Mouse (Mus musculus) hindbrain, embryonic 14.5 days (tissue): Measurements from ENCODE around the gene Lrch4. TPM values are rescaled to one million over a fixed set of nuclear protein-coding genes. Genes with fewer than 3 reads are reported as not detected.

Experiments
- ATAC-seq: fragments of 200-750 bp; cut with Nextera tagmentation; 2 replicates; pipeline ENCODE4 v1.8.0; 2017; ENCODE audit warnings: moderate number of reproducible peaks, mild to moderate bottlenecking, moderate TSS enrichment, moderate library complexity; ENCODE audit not compliant: low FRiP score
- DNase-seq: peaks from one replicate; pipeline ENCODE4 v3.0.0-alpha.2; 2015; ENCODE audit warnings: low spot score
- H3K27ac ChIP-seq: fragments of 300-500 bp; sonication (generic); 2 replicates; pipeline ENCODE4 v1.5.1; 2014; ENCODE audit warnings: mild to moderate bottlenecking, moderate library complexity
- H3K27me3 ChIP-seq: fragments of 300-500 bp; sonication (generic); 2 replicates; pipeline ENCODE4 v1.6.1; 2014; ENCODE audit warnings: mild to moderate bottlenecking, low read length, mixed read lengths; ENCODE audit not compliant: control insufficient read depth, insufficient read depth
- H3K36me3 ChIP-seq: fragments of 300-500 bp; sonication (generic); replicated peaks from 2 replicates; pipeline ENCODE4 v1.6.1; 2014; ENCODE audit not compliant: control insufficient read depth, insufficient read depth
- H3K4me1 ChIP-seq: fragments of 300-500 bp; sonication (generic); replicated peaks from 2 replicates; pipeline ENCODE4 v1.6.1; 2014; ENCODE audit warnings: antibody characterized with exemption, low read length, mixed read lengths; ENCODE audit not compliant: control insufficient read depth, insufficient read depth
- H3K4me2 ChIP-seq: fragments of 300-500 bp; sonication (generic); replicated peaks from 2 replicates; pipeline ENCODE4 v1.6.1; 2014; ENCODE audit warnings: mild to moderate bottlenecking, moderate library complexity
- H3K4me3 ChIP-seq: fragments of 300-500 bp; sonication (generic); replicated peaks from 2 replicates; pipeline ENCODE4 v1.5.1; 2014; ENCODE audit warnings: mild to moderate bottlenecking, low read length
- H3K9ac ChIP-seq: fragments of 300-500 bp; sonication (generic); 2 replicates; pipeline ENCODE4 v1.6.1; 2014
- H3K9me3 ChIP-seq: fragments of 300-500 bp; sonication (generic); 2 replicates; pipeline ENCODE4 v1.6.1; 2016; ENCODE audit warnings: low read length; ENCODE audit not compliant: control insufficient read depth
- WGBS: fragments of 180-500 bp; shearing (Covaris S2); extraction: QIAGEN DNeasy Blood & Tissue Kit; methylation state at CpG from one replicate; pipeline ENCODE4 v1.1.7; 2014; 5-methylcytosine and 5-hydroxymethylcytosine counted together
- polyA plus RNA-seq: library from polyadenylated mRNA; unstranded; fragments of >200 nt; fragmentation: Nextera tagmentation; extraction: Ambion mirVana; gene quantifications from 2 replicates; pipeline ENCODE4 v1.2.1, GENCODE M21; 2014

The Lrch4 gene
- polyA plus RNA-seq, 1 experiment from 2014 or later: 23.4 TPM

DNA sequence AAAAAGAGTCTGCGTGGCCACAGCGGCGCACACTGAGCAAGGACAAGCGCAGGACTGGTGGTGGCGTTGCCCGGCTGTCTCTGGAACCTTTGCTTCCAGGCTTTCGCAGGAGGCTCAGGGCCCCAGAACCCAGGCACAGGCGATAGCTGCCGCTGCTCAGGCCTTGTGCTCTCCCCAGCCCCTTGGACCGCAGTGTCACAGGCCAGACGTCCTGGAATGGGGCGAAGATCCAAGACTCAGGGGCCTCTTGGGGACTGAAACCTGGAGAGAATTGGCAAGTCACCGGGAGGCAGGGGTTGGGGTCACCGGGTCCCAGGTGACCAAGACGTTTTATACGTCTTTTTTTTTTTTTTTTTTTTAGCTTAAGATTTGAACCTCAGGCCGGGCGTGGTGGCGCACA, 15.6 kb downstream of the Lrch4 start:
- DNase-seq: no peak
- 37% methylated on average over 19 of the region's 19 CpGs for WGBS

DNA sequence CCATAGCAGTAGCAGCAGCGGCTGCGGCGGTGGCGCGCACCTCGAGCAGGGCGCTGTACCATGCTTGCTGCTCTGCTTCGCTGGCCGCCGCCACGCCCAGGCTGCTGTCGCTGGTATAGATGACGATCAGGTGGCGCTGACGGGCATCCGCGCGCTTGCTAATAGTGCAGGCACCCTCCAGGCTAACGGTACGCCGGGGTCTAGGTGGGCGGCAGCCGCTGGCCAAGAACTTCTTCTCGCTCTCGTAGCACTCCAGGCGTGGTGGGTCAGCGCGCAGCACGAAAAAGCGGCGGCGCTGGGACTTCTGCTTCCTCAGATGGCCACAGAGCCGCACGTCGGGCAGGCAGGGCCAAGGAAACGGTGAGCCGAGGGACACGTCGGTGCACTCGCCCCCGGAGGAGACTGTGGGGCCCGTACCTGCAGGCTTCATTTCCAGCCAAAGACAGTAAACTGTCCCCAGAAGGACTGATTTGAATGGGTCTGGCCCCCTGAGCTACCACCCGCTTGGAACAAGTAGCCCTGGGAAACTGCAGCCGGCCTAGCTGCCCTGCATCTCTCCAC, 16.2 kb downstream of the Lrch4 start:
- peaks cover 37% of the 10 kb centered on the region for H3K27me3 ChIP-seq
- DNase-seq (no peak), ATAC-seq (0 out of 2 replicates have a peak, but pooled peaks have one; percentile 38)
- no peaks in the 10 kb centered on the region for H3K9me3 ChIP-seq
- no peak overlapping the region for H3K9ac ChIP-seq
- peak overlapping the region; percentile 43 for H3K4me2 ChIP-seq
- H3K4me3 ChIP-seq: peak overlapping the region; percentile 15
- peaks cover 24% of the 10 kb centered on the region for H3K36me3 ChIP-seq
- peaks cover 6% of the 10 kb centered on the region; the same call in 1 of the 2 replicates for H3K4me1 ChIP-seq
- WGBS: 3% methylated on average over 44 of the region's 44 CpGs
- H3K27ac ChIP-seq: no peak overlapping the region

More for the DNA sequence above, 15.6 kb downstream of the Lrch4 start:
- H3K27ac ChIP-seq: no peak overlapping the region
- peaks cover 37% of the 10 kb centered on the region for H3K27me3 ChIP-seq
- H3K4me3 ChIP-seq: no peak overlapping the region
- H3K9ac ChIP-seq: no peak overlapping the region
- H3K36me3 ChIP-seq: peaks cover 31% of the 10 kb centered on the region
- no peak overlapping the region for H3K4me2 ChIP-seq
- H3K4me1 ChIP-seq: peaks cover 6% of the 10 kb centered on the region; the same call in 1 of the 2 replicates
- ATAC-seq: no peak
- H3K9me3 ChIP-seq: no peaks in the 10 kb centered on the region

DNA sequence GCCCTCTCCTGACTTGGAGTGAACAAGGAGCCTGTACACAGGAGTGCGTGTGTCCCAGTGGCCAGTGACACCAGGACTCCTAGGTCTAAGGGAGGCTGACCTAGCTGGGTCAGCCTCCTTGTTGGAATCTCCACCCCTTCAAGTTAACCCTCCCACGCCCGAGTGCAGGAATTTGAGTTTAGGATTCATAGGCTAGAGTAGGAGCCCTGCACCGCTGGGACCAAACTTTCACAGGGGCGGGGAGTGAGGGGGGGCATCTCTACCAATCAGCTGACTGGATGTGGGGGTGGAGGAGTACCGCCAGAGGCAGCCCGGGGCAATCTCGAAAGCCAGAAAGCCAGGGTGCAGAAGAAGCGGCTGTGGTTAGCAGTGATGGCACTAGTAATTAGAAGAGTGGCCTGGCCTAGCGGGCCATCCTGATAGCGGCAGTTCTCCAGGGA, 16.8 kb downstream of the Lrch4 start, which contains the start of gene Irs3:
TSS of gene Irs3 (minus strand) at position 63 of the 440 bp plus-strand sequence.
- Histone ChIP-seq H3K36me3 (peaks cover 19% of the 10 kb centered on the region), H3K9ac (no peak within 1 kb of the TSS)
- WGBS: 20% methylated on average over 11 of the region's 11 CpGs

DNA sequence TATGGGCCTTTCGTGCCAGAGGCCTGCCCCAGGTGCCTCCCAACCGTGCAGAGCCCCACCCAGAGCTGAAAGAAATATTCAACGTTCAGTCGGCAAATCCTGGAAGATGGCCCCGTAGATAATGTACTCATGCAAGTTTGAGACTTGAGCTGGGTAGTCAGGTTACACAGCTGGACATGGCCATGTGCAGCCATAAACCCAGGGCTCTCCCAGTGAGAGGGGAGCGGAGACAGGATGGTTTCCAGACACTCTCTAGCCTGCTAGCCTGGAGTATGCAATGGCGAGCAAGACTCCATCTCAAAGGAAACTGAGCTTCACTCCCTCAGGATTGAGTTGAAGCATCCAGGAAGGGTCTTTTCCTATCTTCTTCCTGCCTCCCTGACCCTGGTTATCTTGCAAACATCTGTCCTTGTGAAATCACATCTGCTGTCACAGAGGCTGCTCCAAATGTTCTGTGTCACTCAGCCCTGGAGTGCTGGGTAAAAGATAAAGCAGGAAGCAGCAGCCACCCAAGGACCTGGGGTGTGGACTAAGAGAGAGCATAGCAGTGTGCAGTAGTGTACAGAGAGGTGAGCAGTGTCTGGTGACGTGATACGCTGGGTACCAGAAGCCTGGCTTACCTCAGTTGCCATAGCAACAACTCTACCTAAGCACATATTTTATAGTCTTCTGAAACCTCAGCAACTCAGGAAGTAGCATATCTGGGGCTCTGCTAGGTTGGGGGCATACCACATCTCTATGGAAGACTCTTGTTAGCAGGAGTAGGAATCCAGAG, 19.1 kb downstream of the Lrch4 start:
- no peak overlapping the region for H3K4me2 ChIP-seq
- WGBS: 73% methylated on average over 9 of the region's 9 CpGs
- no peak overlapping the region for H3K27ac ChIP-seq
- no peak overlapping the region for H3K4me3 ChIP-seq
- DNase-seq: no peak
- peaks cover 6% of the 10 kb centered on the region; the same call in 1 of the 2 replicates for H3K4me1 ChIP-seq
- H3K9me3 ChIP-seq: no peaks in the 10 kb centered on the region
- peaks cover 37% of the 10 kb centered on the region for H3K27me3 ChIP-seq
- ATAC-seq: no peak; the same call in 1 of the 2 replicates
- peaks cover 16% of the 10 kb centered on the region; the same call in 1 of the 2 replicates for H3K36me3 ChIP-seq
- no peak overlapping the region for H3K9ac ChIP-seq

More for the DNA sequence above, 16.8 kb downstream of the Lrch4 start, which contains the start of gene Irs3:
- DNase-seq: no peak
- ATAC-seq: no peak
- H3K9me3 ChIP-seq: no peaks in the 10 kb centered on the region
- peak within 1 kb of the TSS; percentile 43 for H3K4me2 ChIP-seq
- peak within 1 kb of the TSS; percentile 15 for H3K4me3 ChIP-seq
- peaks cover 6% of the 10 kb centered on the region; the same call in 1 of the 2 replicates for H3K4me1 ChIP-seq
- no peak within 1 kb of the TSS for H3K27ac ChIP-seq
- peaks cover 37% of the 10 kb centered on the region for H3K27me3 ChIP-seq

DNA sequence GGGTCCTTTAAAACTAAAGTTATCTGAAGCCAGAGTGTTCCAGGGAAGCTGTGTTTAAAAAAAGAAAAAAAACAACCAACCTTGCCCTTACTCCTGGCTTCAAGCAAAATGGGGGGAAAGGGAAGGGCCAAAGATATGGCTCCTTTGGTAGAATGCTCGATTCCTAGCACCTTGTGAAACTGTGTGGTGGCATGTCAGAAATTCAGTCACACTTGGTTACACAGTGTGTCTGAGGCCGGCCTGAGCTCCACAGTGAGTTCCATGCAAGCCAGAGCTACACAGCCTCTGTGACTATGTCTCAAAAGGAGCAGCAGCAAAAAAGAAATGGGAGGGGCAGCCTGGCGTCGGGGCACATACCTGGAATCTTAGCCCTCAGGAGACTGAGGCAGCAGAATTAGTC, 20.3 kb downstream of the Lrch4 start:
- WGBS: 25% methylated on average over 4 of the region's 4 CpGs
- Histone ChIP-seq H3K36me3 (peaks cover 24% of the 10 kb centered on the region), H3K4me1 (peaks cover 6% of the 10 kb centered on the region; the same call in 1 of the 2 replicates), H3K27ac (no peak overlapping the region), H3K4me3 (no peak overlapping the region), H3K27me3 (peaks cover 28% of the 10 kb centered on the region), H3K4me2 (no peak overlapping the region), H3K9me3 (no peaks in the 10 kb centered on the region), H3K9ac (no peak overlapping the region)
- ATAC-seq: no peak
- DNase-seq: no peak

DNA sequence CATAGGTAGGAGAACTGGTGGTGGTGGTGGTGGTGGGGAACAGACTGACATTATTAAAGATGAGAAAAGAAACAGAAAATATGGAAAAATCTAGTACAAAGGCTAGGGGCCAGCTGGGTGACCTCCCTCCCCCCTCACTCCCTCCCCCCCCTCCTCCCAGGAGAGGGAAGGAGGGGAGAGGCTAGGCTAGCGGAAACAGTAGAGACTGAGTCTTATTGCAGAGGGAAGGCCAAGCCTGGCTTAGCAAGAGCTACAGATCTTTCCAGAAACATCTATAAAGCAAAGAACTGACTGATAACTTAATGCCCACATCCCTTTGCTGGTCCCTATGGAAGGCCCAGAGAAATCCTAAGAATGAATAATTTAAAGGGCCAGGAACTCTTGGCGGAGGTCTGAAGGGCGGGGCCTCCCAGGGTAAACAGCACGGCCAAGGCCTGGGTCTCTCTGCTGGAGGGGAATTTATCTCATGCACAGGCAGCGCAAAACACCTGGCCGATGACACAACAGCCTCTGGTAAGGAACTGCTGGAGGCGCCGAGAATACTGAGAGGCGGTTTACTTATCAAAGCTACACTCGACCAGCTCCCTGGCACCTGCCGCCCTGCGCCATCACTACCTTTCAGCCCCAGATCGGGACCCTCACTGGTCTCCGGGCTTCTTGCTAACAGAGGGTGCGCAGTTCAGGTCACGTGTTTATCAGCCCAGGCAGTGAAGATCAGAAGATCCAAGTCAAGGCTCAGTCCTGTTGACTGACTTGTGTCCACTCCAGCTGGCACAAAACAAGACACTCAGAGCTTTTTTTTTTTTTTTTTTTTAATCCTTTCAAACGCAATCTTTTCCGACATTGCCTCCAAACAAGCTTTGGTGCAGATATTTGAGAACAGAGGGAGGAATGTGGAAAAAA, 21.0 kb downstream of the Lrch4 start:
- no peak overlapping the region for H3K27ac ChIP-seq
- DNase-seq: no peak

DNA sequence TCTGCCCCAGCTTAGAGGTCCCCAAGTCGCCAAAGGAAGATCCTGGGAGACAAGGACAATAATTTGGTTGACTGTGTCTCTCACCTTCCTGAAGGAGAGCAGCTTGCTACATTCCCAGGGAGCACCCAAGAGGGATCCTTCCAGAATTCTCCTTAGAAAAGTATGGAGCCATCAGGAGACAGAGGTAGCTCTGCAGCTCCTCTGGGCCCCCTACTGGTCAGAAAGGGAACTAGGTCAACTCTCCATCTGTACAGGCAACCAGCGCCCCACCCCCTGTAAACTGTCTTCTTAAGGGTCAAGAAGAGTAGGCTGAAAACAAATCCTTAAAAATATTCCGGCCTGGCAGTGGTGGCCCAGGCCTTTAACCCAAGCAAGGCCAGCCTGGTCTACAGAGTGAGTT, 23.6 kb downstream of the Lrch4 start:
- H3K9ac ChIP-seq: no peak overlapping the region
- H3K4me1 ChIP-seq: no peaks in the 10 kb centered on the region; the same call in 1 of the 2 replicates
- no peak overlapping the region for H3K4me2 ChIP-seq
- 26% methylated on average over 3 of the region's 3 CpGs for WGBS
- H3K27ac ChIP-seq: no peak overlapping the region
- ATAC-seq (0 out of 2 replicates have a peak, but pooled peaks have one; percentile 45), DNase-seq (peak; percentile 76)
- H3K27me3 ChIP-seq: no peaks in the 10 kb centered on the region
- H3K9me3 ChIP-seq: no peaks in the 10 kb centered on the region
- H3K36me3 ChIP-seq: peaks cover 37% of the 10 kb centered on the region
- H3K4me3 ChIP-seq: no peak overlapping the region

More for the DNA sequence above, 21.0 kb downstream of the Lrch4 start:
- 14% methylated on average over 18 of the region's 18 CpGs for WGBS
- Histone ChIP-seq H3K9me3 (no peaks in the 10 kb centered on the region), H3K4me1 (peaks cover 5% of the 10 kb centered on the region; the same call in 1 of the 2 replicates), H3K27me3 (peaks cover 22% of the 10 kb centered on the region), H3K36me3 (peaks cover 27% of the 10 kb centered on the region), H3K4me3 (no peak overlapping the region), H3K9ac (peak overlapping the region; percentile 35; the same call in 1 of the 2 replicates), H3K4me2 (0 out of 2 replicates have a peak overlapping the region, but pooled peaks have one; percentile 5)
- no peak for ATAC-seq

DNA sequence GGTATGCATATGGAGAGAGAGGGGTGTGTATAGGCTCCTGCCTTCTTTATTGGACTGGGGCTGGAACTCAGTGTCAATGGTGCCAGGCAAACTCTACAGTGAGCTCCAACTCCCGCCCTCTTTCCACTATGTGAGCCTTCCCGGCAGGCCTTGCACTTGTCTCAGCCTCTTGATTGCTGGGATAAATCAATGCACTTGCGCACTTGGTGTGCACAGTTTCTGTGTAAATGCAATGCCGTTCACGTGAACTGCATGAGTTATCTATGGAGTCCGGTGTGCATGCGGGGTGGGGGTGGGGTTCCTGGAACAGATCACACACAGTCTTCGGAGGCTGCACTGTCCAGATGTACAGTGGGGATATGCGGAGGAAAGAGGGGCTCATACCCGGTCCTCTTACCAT, 24.4 kb downstream of the Lrch4 start:
- Histone ChIP-seq H3K4me3 (no peak overlapping the region), H3K36me3 (peaks cover 41% of the 10 kb centered on the region), H3K4me2 (no peak overlapping the region), H3K9me3 (no peaks in the 10 kb centered on the region), H3K9ac (no peak overlapping the region), H3K4me1 (no peaks in the 10 kb centered on the region; the same call in 1 of the 2 replicates), H3K27me3 (no peaks in the 10 kb centered on the region), H3K27ac (no peak overlapping the region)
- 94% methylated on average over 10 of the region's 10 CpGs for WGBS
- DNase-seq (no peak), ATAC-seq (no peak)
